ENCODE assay signal across 16 mouse cellular contexts in genomic region chr2:30501701-30502100, GRCm38 (mm10).
"Had no signal": no experiment of that assay in that cellular context is flagged by ENCODE, and none has a peak within 500 bp of the region (broad histone marks: within the 10 kb centered on the region; RNA-seq: fewer than 3 reads in every experiment).

No protein-coding gene starts in this region.

- H3K9ac ChIP-seq: neural tube, embryonic 12.5 days; neural tube, embryonic 13.5 days; neural tube, embryonic 15.5 days; stomach, embryonic 15.5 days had no signal

- H3K36me3 ChIP-seq: neural tube, embryonic 12.5 days; neural tube, embryonic 13.5 days; neural tube, embryonic 15.5 days; stomach, embryonic 15.5 days had no signal

- H3K27me3 ChIP-seq: neural tube, embryonic 12.5 days; neural tube, embryonic 13.5 days; neural tube, embryonic 15.5 days; stomach, embryonic 15.5 days had no signal

- H3K4me1 ChIP-seq: neural tube, embryonic 12.5 days; neural tube, embryonic 13.5 days had no signal

- DNase-seq: retina, postnatal 1 day; right cerebral cortex, adult 18-20 months; right cerebral cortex, postnatal 14 days; right cerebral cortex, postnatal 25 days; right cerebral cortex, postnatal 4 days; spleen, adult 18-20 months; thymus, adult 18-20 months; thymus, adult 2 months; thymus, postnatal 14 days; thymus, postnatal 25 days; thymus, postnatal 36 days; thymus, postnatal 4 days had no signal

- H3K4me3 ChIP-seq: neural tube, embryonic 12.5 days; neural tube, embryonic 13.5 days; neural tube, embryonic 15.5 days; stomach, embryonic 15.5 days had no signal

- H3K4me2 ChIP-seq: neural tube, embryonic 12.5 days; neural tube, embryonic 13.5 days; neural tube, embryonic 15.5 days; stomach, embryonic 15.5 days had no signal

- H3K9me3 ChIP-seq: neural tube, embryonic 12.5 days; neural tube, embryonic 13.5 days; neural tube, embryonic 15.5 days; stomach, embryonic 15.5 days had no signal

- H3K27ac ChIP-seq: neural tube, embryonic 12.5 days; neural tube, embryonic 13.5 days; neural tube, embryonic 15.5 days; stomach, embryonic 15.5 days had no signal
